Mouse (Mus musculus) MEL (cell line): ENCODE measurements around the gene Tmtc2.

Experiments
- CTCF ChIP-seq, 3 experiments: IDR thresholded peaks in 2 of 3; conservative IDR thresholded peaks in 1 of 3; 2 replicates each; pipeline ENCODE4 v1.5.1; 2011 to 2012; ENCODE audit warnings: low read length in 3 of 3, low read depth in 2 of 3, mild to moderate bottlenecking in 2 of 3, improper control_type of control experiment in 1 of 3, inconsistent platforms in 1 of 3, mixed read lengths in 1 of 3, moderate library complexity in 1 of 3; ENCODE audit not compliant: control insufficient read depth in 1 of 3, insufficient read depth in 1 of 3, poor library complexity in 1 of 3, severe bottlenecking in 1 of 3
- EP300 ChIP-seq, 2 experiments: IDR thresholded peaks; 2 replicates each; pipeline ENCODE4 v1.6.1; 2011; ENCODE audit warnings: improper control_type of control experiment in 2 of 2, low read length in 2 of 2, low read depth in 1 of 2, mild to moderate bottlenecking in 1 of 2
- GATA1 ChIP-seq: IDR thresholded peaks from 2 replicates; pipeline ENCODE4 v1.6.1; 2011; ENCODE audit warnings: low read depth, low read length, improper control_type of control experiment
- HCFC1 ChIP-seq: IDR thresholded peaks from 2 replicates; pipeline ENCODE4 v1.6.1; 2012; ENCODE audit warnings: low read depth, mild to moderate bottlenecking, inconsistent platforms, low read length, improper control_type of control experiment, moderate library complexity
- MAZ ChIP-seq: IDR thresholded peaks from 2 replicates; pipeline ENCODE4 v1.6.1; 2012; ENCODE audit warnings: low read depth, mild to moderate bottlenecking, inconsistent platforms, low read length, improper control_type of control experiment
- MYC ChIP-seq: IDR thresholded peaks from 2 replicates; pipeline ENCODE4 v1.6.1; 2011; ENCODE audit warnings: low read depth, mild to moderate bottlenecking, low read length, improper control_type of control experiment, moderate library complexity
- NRF1 ChIP-seq: IDR thresholded peaks from 2 replicates; pipeline ENCODE4 v1.6.1; 2014; ENCODE audit warnings: low read depth, mild to moderate bottlenecking, inconsistent platforms, low read length, improper control_type of control experiment, moderate library complexity; ENCODE audit not compliant: poor library complexity, insufficient read depth, severe bottlenecking
- POLR2A ChIP-seq, 2 experiments: IDR thresholded peaks; 2 replicates each; pipeline ENCODE4 v1.6.1; 2011 to 2012; ENCODE audit warnings: low read length in 2 of 2, mild to moderate bottlenecking in 2 of 2, control low read depth in 1 of 2, improper control_type of control experiment in 1 of 2, low read depth in 1 of 2, moderate library complexity in 1 of 2; ENCODE audit not compliant: control insufficient read depth in 1 of 2, insufficient read depth in 1 of 2, poor library complexity in 1 of 2
- POLR2AphosphoS2 ChIP-seq: IDR thresholded peaks from 2 replicates; pipeline ENCODE4 v1.6.1; 2011; ENCODE audit warnings: low read length, improper control_type of control experiment
- RAD21 ChIP-seq: IDR thresholded peaks from 2 replicates; pipeline ENCODE4 v1.6.1; 2011; ENCODE audit warnings: mild to moderate bottlenecking, low read depth, low read length, improper control_type of control experiment
- RCOR1 ChIP-seq: IDR thresholded peaks from 2 replicates; pipeline ENCODE4 v1.6.1; 2012; ENCODE audit warnings: low read depth, mild to moderate bottlenecking, inconsistent platforms, low read length, improper control_type of control experiment
- UBTF ChIP-seq: IDR thresholded peaks from 2 replicates; pipeline ENCODE4 v1.6.1; 2012; ENCODE audit warnings: low read depth, mild to moderate bottlenecking, inconsistent platforms, low read length, improper control_type of control experiment, moderate library complexity, borderline replicate concordance; ENCODE audit not compliant: insufficient read depth
- ZMIZ1 ChIP-seq: IDR thresholded peaks from 2 replicates; pipeline ENCODE4 v1.6.1; 2012; ENCODE audit warnings: low read depth, mild to moderate bottlenecking, inconsistent platforms, low read length, improper control_type of control experiment, moderate library complexity
- ZNF384 ChIP-seq: IDR thresholded peaks from 2 replicates; pipeline ENCODE4 v1.6.1; 2012; ENCODE audit warnings: low read depth, mild to moderate bottlenecking, inconsistent platforms, low read length, improper control_type of control experiment

DNA sequence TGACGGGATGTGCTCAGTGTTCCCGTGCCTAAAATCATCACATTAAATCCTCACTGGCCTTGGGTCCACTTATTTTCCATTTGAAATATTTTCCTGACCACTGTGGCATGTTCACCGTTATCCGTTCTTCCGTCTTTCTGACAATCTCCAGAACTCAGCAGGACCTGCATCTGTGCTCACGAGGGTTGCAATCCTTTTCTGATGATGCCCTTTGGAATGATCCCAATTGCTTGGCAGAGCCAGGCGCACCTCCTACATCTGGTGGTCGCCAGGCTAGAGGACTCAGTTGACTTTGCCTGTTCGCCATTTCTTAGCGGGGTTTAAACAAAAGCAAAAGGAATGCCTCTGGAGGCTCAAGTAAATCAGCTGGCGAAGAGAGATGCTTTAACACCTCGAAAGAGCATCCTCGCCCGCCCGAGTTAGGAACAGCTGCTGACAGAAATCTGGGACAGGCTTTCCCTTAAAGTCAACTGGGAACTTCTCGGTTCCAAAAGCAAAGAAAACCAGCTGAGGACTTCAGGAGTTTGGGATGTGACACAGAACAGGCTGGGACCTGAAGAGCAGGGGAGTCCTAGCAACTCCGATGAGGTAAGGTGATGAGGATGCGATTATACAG lies 96.5 kb downstream of the Tmtc2 start:
- TF ChIP-seq CTCF (IDR thresholded peaks at IDR 0.05 in 2 of 3, conservative IDR thresholded peaks at IDR 0.05 in 1 of 3; ENCODE audit: control insufficient read depth in 1 of 3, insufficient read depth in 1 of 3, low read depth in 2 of 3, low read length in 3 of 3, poor library complexity in 1 of 3, severe bottlenecking in 1 of 3) = no peak
- TF ChIP-seq EP300 (IDR thresholded peaks at IDR 0.05; ENCODE audit: low read depth in 1 of 2, low read length in 2 of 2) = no peak
- no peak for TF ChIP-seq RCOR1
- no peak for TF ChIP-seq GATA1
- no peak for TF ChIP-seq MYC
- TF ChIP-seq UBTF = no peak
- TF ChIP-seq NRF1 = no peak
- no peak for TF ChIP-seq ZMIZ1
- no peak for TF ChIP-seq RAD21
- no peak for TF ChIP-seq POLR2AphosphoS2
- no peak for TF ChIP-seq MAZ
- TF ChIP-seq POLR2A (IDR thresholded peaks at IDR 0.05; ENCODE audit: control insufficient read depth in 1 of 2, insufficient read depth in 1 of 2, low read depth in 1 of 2, low read length in 2 of 2, poor library complexity in 1 of 2) = no peak
- no peak for TF ChIP-seq HCFC1
- TF ChIP-seq ZNF384 = no peak
